Mouse (Mus musculus) layer of hippocampus, adult 2 months (tissue): ENCODE measurements around the gene Mlip. TPM values are rescaled to one million over a fixed set of nuclear protein-coding genes. Genes with fewer than 3 reads are reported as not detected.
"Not testable (repeated sequence)": the region's sequence is repeated elsewhere in the genome, so short reads cannot be mapped to it uniquely, and the experiment has no call there.

Source experiments
- DNase-seq, 2 experiments: peaks; one replicate each; pipeline ENCODE4 v3.0.0; 2022; ENCODE audit warnings: low spot score in 2 of 2
- H3K27ac ChIP-seq: fragments of 200-600 bp; 2 replicates; pipeline ENCODE4 v1.8.1; 2022
- H3K4me3 ChIP-seq: fragments of 200-600 bp; 2 replicates; pipeline ENCODE4 v1.8.1; 2022; ENCODE audit warnings: mild to moderate bottlenecking
- CTCF ChIP-seq: fragments of 200-600 bp; conservative IDR thresholded peaks from 2 replicates; pipeline ENCODE4 v1.8.1; 2022; ENCODE audit warnings: antibody characterized with exemption, mild to moderate bottlenecking, moderate library complexity
- total RNA-seq, 2 experiments: library from RNA; stranded (reverse); gene quantifications; 2 replicates each; pipeline ENCODE4 v1.2.3; 2021

The Mlip gene
- total RNA-seq, 2 experiments from 2014 or later, result 50.8 to 52.4 TPM

GRCm38 (mm10) chr9:77119735-77120134 is 233.0 kb downstream of the Mlip start:
- no peak for TF ChIP-seq CTCF
- Histone ChIP-seq H3K27ac (no peak overlapping the region), H3K4me3 (no peak overlapping the region)
- DNase-seq, result no peak

GRCm38 (mm10) chr9:77096886-77097285 is 255.9 kb downstream of the Mlip start:
- no peak for DNase-seq
- no peak overlapping the region for H3K27ac ChIP-seq
- no peak for TF ChIP-seq CTCF
- H3K4me3 ChIP-seq, result no peak overlapping the region

GRCm38 (mm10) chr9:77083221-77083620 is 269.5 kb downstream of the Mlip start:
- not testable (repeated sequence) for DNase-seq, H3K27ac ChIP-seq, H3K4me3 ChIP-seq

- no peak for DNase-seq
- no peak for TF ChIP-seq CTCF
- Histone ChIP-seq H3K27ac (no peak overlapping the region), H3K4me3 (no peak overlapping the region)
These were observed 281.1 kb downstream of the Mlip start for GRCm38 (mm10) chr9:77071676-77072075.

GRCm38 (mm10) chr9:77056611-77057010 is 296.2 kb downstream of the Mlip start:
- TF ChIP-seq CTCF, result no peak
- DNase-seq, result no peak
- H3K27ac ChIP-seq, result no peak overlapping the region
- H3K4me3 ChIP-seq, result no peak overlapping the region

GRCm38 (mm10) chr9:77054426-77055193 is 298.2 kb downstream of the Mlip start:
- Histone ChIP-seq H3K4me3 (no peak overlapping the region), H3K27ac (no peak overlapping the region)
- no peak for TF ChIP-seq CTCF
- no peak for DNase-seq

Other genes with a start within 250 kb of the Mlip start
- 1 to 10 TPM; 8.4 to 9.1 TPM for gene Lrrc1, start 191.9 kb upstream of the Mlip start, total RNA-seq